Mouse (Mus musculus): ENCODE results near the gene Lpp. TPM values are rescaled to one million over a fixed set of nuclear protein-coding genes. Genes with fewer than 3 reads are reported as not detected.

The Lpp gene
- total and polyA plus RNA-seq, 3 experiments, result 0.64 to 1.2 (median 0.68) TPM

GRCm38 (mm10) chr16:24539003-24539402, 145.7 kb downstream of the Lpp start:
- TF ChIP-seq CHD2 (IDR thresholded peaks at IDR 0.05; ENCODE audit: low read length), result no peak
- TF ChIP-seq PAX5 (IDR thresholded peaks at IDR 0.05; ENCODE audit: low read length), result no peak
- TF ChIP-seq CTCF (conservative IDR thresholded peaks at IDR 0.05 in 1 of 2, IDR thresholded peaks at IDR 0.05 in 1 of 2; ENCODE audit: low read depth in 2 of 2, low read length in 2 of 2), result no peak
- no peak for TF ChIP-seq ZKSCAN1 (IDR thresholded peaks at IDR 0.05; ENCODE audit: borderline replicate concordance, low read depth, low read length)
- TF ChIP-seq MAFK (IDR thresholded peaks at IDR 0.05; ENCODE audit: insufficient replicate concordance, low read length), result no peak
- no peak for TF ChIP-seq BHLHE40 (IDR thresholded peaks at IDR 0.05; ENCODE audit: low read depth, low read length)
- TF ChIP-seq IRF4 (IDR thresholded peaks at IDR 0.05; ENCODE audit: low read depth, low read length), result no peak
- no peak for TF ChIP-seq ZC3H11A (IDR thresholded peaks at IDR 0.05; ENCODE audit: low read depth, low read length)
- Histone ChIP-seq H3K9ac (ENCODE audit: insufficient read depth, low read depth) (no peak overlapping the region), H3K4me3 (replicated peaks in 1 of 3; ENCODE audit: low read depth in 2 of 3, low read length in 2 of 3, poor library complexity in 1 of 3) (no peak overlapping the region), H3K4me1 (ENCODE audit: control insufficient read depth in 1 of 2, insufficient read depth in 2 of 2) (no peaks in the 10 kb centered on the region), H3K79me2 (replicated peaks; ENCODE audit: control insufficient read depth, extremely low read depth, insufficient read depth, poor library complexity, severe bottlenecking) (no peaks in the 10 kb centered on the region), H3K27ac (ENCODE audit: insufficient read depth, low read depth) (no peak overlapping the region), H3K36me3 (replicated peaks in 1 of 2; ENCODE audit: control insufficient read depth in 1 of 2, insufficient read depth in 1 of 2, low read length in 1 of 2) (no peaks in the 10 kb centered on the region), H3K27me3 (replicated peaks) (no peaks in the 10 kb centered on the region), H3K9me3 (replicated peaks; ENCODE audit: low read length) (no peaks in the 10 kb centered on the region), H3K4me2 (ENCODE audit: insufficient read depth, low read depth, poor library complexity, severe bottlenecking) (no peak overlapping the region)
- in situ Hi-C loops (cut with MboI; ENCODE audit: low pct_ligation_motif_present, low pct_unique_long_range_greater_than_20kb, low sequenced_read_pairs) (no loop called here), dilution Hi-C loops (cut with MboI; ENCODE audit: extremely low pct_ligation_motif_present, extremely low pct_unique_long_range_greater_than_20kb, low sequenced_read_pairs) (no loop called here)
- no peak for DNase-seq (ENCODE audit: extremely low read depth)

GRCm38 (mm10) chr16:24542864-24543263, 149.6 kb downstream of the Lpp start:
- in situ Hi-C loops (cut with MboI; ENCODE audit: low pct_ligation_motif_present, low pct_unique_long_range_greater_than_20kb, low sequenced_read_pairs) (no loop called here), dilution Hi-C loops (cut with MboI; ENCODE audit: extremely low pct_ligation_motif_present, extremely low pct_unique_long_range_greater_than_20kb, low sequenced_read_pairs) (no loop called here)
- TF ChIP-seq CHD2 (IDR thresholded peaks at IDR 0.05; ENCODE audit: low read length), result no peak
- TF ChIP-seq ELF1 (IDR thresholded peaks at IDR 0.05; ENCODE audit: low read depth, low read length), result no peak
- TF ChIP-seq E2F4 (IDR thresholded peaks at IDR 0.05; ENCODE audit: insufficient replicate concordance, low read depth, low read length), result no peak
- TF ChIP-seq MAX (IDR thresholded peaks at IDR 0.05; ENCODE audit: low read length), result no peak
- H3K9me3 ChIP-seq (replicated peaks; ENCODE audit: low read length), result no peaks in the 10 kb centered on the region
- no peak overlapping the region for H3K27ac ChIP-seq (ENCODE audit: insufficient read depth, low read depth)
- no peak overlapping the region for H3K4me3 ChIP-seq (replicated peaks in 1 of 3; ENCODE audit: low read depth in 2 of 3, low read length in 2 of 3, poor library complexity in 1 of 3)
- DNase-seq (ENCODE audit: extremely low read depth), result no peak
- no peak overlapping the region for H3K4me2 ChIP-seq (ENCODE audit: insufficient read depth, low read depth, poor library complexity, severe bottlenecking)
- H3K4me1 ChIP-seq (ENCODE audit: control insufficient read depth in 1 of 2, insufficient read depth in 2 of 2), result no peaks in the 10 kb centered on the region
- H3K36me3 ChIP-seq (replicated peaks in 1 of 2; ENCODE audit: control insufficient read depth in 1 of 2, insufficient read depth in 1 of 2, low read length in 1 of 2), result no peaks in the 10 kb centered on the region
- H3K9ac ChIP-seq (ENCODE audit: insufficient read depth, low read depth), result no peak overlapping the region
- no peaks in the 10 kb centered on the region for H3K79me2 ChIP-seq (replicated peaks; ENCODE audit: control insufficient read depth, extremely low read depth, insufficient read depth, poor library complexity, severe bottlenecking)
- H3K27me3 ChIP-seq (replicated peaks), result no peaks in the 10 kb centered on the region

GRCm38 (mm10) chr16:24545366-24545765, 152.1 kb downstream of the Lpp start:
- dilution Hi-C loops (cut with MboI; ENCODE audit: extremely low pct_ligation_motif_present, extremely low pct_unique_long_range_greater_than_20kb, low sequenced_read_pairs) (no loop called here), in situ Hi-C loops (cut with MboI; ENCODE audit: low pct_ligation_motif_present, low pct_unique_long_range_greater_than_20kb, low sequenced_read_pairs) (no loop called here)
- H3K9me3 ChIP-seq (replicated peaks; ENCODE audit: low read length), result no peaks in the 10 kb centered on the region
- no peak overlapping the region for H3K4me2 ChIP-seq (ENCODE audit: insufficient read depth, low read depth, poor library complexity, severe bottlenecking)
- no peak for TF ChIP-seq CTCF (conservative IDR thresholded peaks at IDR 0.05 in 1 of 2, IDR thresholded peaks at IDR 0.05 in 1 of 2; ENCODE audit: low read depth in 2 of 2, low read length in 2 of 2)
- H3K27ac ChIP-seq (ENCODE audit: insufficient read depth, low read depth), result no peak overlapping the region
- no peaks in the 10 kb centered on the region for H3K79me2 ChIP-seq (replicated peaks; ENCODE audit: control insufficient read depth, extremely low read depth, insufficient read depth, poor library complexity, severe bottlenecking)
- H3K4me1 ChIP-seq (ENCODE audit: control insufficient read depth in 1 of 2, insufficient read depth in 2 of 2), result no peaks in the 10 kb centered on the region
- H3K36me3 ChIP-seq (replicated peaks in 1 of 2; ENCODE audit: control insufficient read depth in 1 of 2, insufficient read depth in 1 of 2, low read length in 1 of 2), result no peaks in the 10 kb centered on the region
- no peak overlapping the region for H3K9ac ChIP-seq (ENCODE audit: insufficient read depth, low read depth)
- no peak for DNase-seq (ENCODE audit: extremely low read depth)
- no peak overlapping the region for H3K4me3 ChIP-seq (replicated peaks in 1 of 3; ENCODE audit: low read depth in 2 of 3, low read length in 2 of 3, poor library complexity in 1 of 3)
- H3K27me3 ChIP-seq (replicated peaks), result no peaks in the 10 kb centered on the region

Data from CH12.LX (cell line).